Mouse (Mus musculus) heart, embryonic 16.5 days (tissue): ENCODE results near the gene Trarg1. TPM values are rescaled to one million over a fixed set of nuclear protein-coding genes. Genes with fewer than 3 reads are reported as not detected.

ENCODE experiments used
- ATAC-seq: fragments of 200-750 bp; cut with Nextera tagmentation; replicated peaks from 2 replicates; pipeline ENCODE4 v1.8.0; 2017; ENCODE audit warnings: moderate number of reproducible peaks; ENCODE audit not compliant: insufficient read depth, low FRiP score; ENCODE audit errors: extremely low read depth
- H3K27ac ChIP-seq: fragments of 300-500 bp; sonication (generic); 2 replicates; pipeline ENCODE4 v1.5.1; 2014; ENCODE audit warnings: mild to moderate bottlenecking, low read length, control low read depth, moderate library complexity
- H3K27me3 ChIP-seq: fragments of 300-500 bp; sonication (generic); 2 replicates; pipeline ENCODE4 v1.6.1; 2014; ENCODE audit warnings: low read length, mixed read lengths; ENCODE audit not compliant: control insufficient read depth, insufficient read depth
- H3K36me3 ChIP-seq: fragments of 300-500 bp; sonication (generic); 2 replicates; pipeline ENCODE4 v1.6.1; 2014; ENCODE audit not compliant: control insufficient read depth, insufficient read depth
- H3K4me1 ChIP-seq: fragments of 300-500 bp; sonication (generic); 2 replicates; pipeline ENCODE4 v1.6.1; 2014; ENCODE audit warnings: low read length, mixed read lengths; ENCODE audit not compliant: control insufficient read depth, insufficient read depth
- H3K4me2 ChIP-seq: fragments of 300-500 bp; sonication (generic); 2 replicates; pipeline ENCODE4 v1.6.1; 2014; ENCODE audit warnings: low read depth, mild to moderate bottlenecking, control low read depth, low read length
- H3K4me3 ChIP-seq: fragments of 300-500 bp; sonication (generic); 2 replicates; pipeline ENCODE4 v1.5.1; 2014; ENCODE audit warnings: mild to moderate bottlenecking, control low read depth, low read length
- H3K9ac ChIP-seq: fragments of 300-500 bp; sonication (generic); 2 replicates; pipeline ENCODE4 v1.6.1; 2014; ENCODE audit warnings: low read length, control low read depth
- H3K9me3 ChIP-seq: fragments of 300-500 bp; sonication (generic); replicated peaks from 2 replicates; pipeline ENCODE4 v1.6.1; 2016; ENCODE audit warnings: low read length; ENCODE audit not compliant: control insufficient read depth
- WGBS: fragments of 180-500 bp; shearing (Covaris S2); extraction: QIAGEN DNeasy Blood & Tissue Kit; methylation state at CpG from one replicate; pipeline ENCODE4 v1.1.7; 2014; 5-methylcytosine and 5-hydroxymethylcytosine counted together
- polyA plus RNA-seq: library from polyadenylated mRNA; unstranded; fragments of >200 nt; fragmentation: Nextera tagmentation; extraction: Ambion mirVana; gene quantifications from 2 replicates; pipeline ENCODE4 v1.2.1, GENCODE M21; 2015

The Trarg1 gene
- polyA plus RNA-seq, 1 experiment from 2014 or later: 0.51 TPM

GRCm38 (mm10) chr11:76707656-76708055 lies 28.0 kb downstream of the Trarg1 start:
- Histone ChIP-seq H3K36me3 (no peaks in the 10 kb centered on the region), H3K4me3 (no peak overlapping the region), H3K4me1 (no peaks in the 10 kb centered on the region), H3K9me3 (peaks cover 2% of the 10 kb centered on the region; the same call in 1 of the 2 replicates), H3K4me2 (no peak overlapping the region), H3K27me3 (no peaks in the 10 kb centered on the region), H3K9ac (no peak overlapping the region), H3K27ac (no peak overlapping the region)
- no peak for ATAC-seq
- 84% methylated on average over 3 of the region's 3 CpGs for WGBS

- no peak overlapping the region for H3K27ac ChIP-seq
- no peak overlapping the region for H3K9ac ChIP-seq
- WGBS: 73% methylated on average over 1 of the region's 1 CpGs
- H3K27me3 ChIP-seq: no peaks in the 10 kb centered on the region
- peaks cover 2% of the 10 kb centered on the region; the same call in 1 of the 2 replicates for H3K9me3 ChIP-seq
- no peak for ATAC-seq
- no peaks in the 10 kb centered on the region for H3K36me3 ChIP-seq
- H3K4me1 ChIP-seq: no peaks in the 10 kb centered on the region
- no peak overlapping the region for H3K4me2 ChIP-seq
- H3K4me3 ChIP-seq: no peak overlapping the region
Measured at GRCm38 (mm10) chr11:76708066-76708465, 28.5 kb downstream of the Trarg1 start.

GRCm38 (mm10) chr11:76708881-76709280 lies 29.3 kb downstream of the Trarg1 start:
- Histone ChIP-seq H3K27me3 (no peaks in the 10 kb centered on the region), H3K4me1 (no peaks in the 10 kb centered on the region), H3K36me3 (no peaks in the 10 kb centered on the region), H3K9ac (no peak overlapping the region), H3K27ac (no peak overlapping the region), H3K9me3 (peaks cover 2% of the 10 kb centered on the region; the same call in 1 of the 2 replicates), H3K4me2 (no peak overlapping the region), H3K4me3 (no peak overlapping the region)
- ATAC-seq: no peak
- WGBS: 42% methylated on average over 1 of the region's 1 CpGs

- Histone ChIP-seq H3K36me3 (no peaks in the 10 kb centered on the region), H3K4me2 (no peak overlapping the region), H3K9me3 (peaks cover 2% of the 10 kb centered on the region; the same call in 1 of the 2 replicates), H3K9ac (no peak overlapping the region), H3K27me3 (no peaks in the 10 kb centered on the region), H3K4me1 (no peaks in the 10 kb centered on the region), H3K4me3 (no peak overlapping the region), H3K27ac (no peak overlapping the region)
- WGBS: 31% methylated on average over 11 of the region's 17 CpGs
- ATAC-seq: no peak
Measured at GRCm38 (mm10) chr11:76709625-76710452, 30.2 kb downstream of the Trarg1 start.

GRCm38 (mm10) chr11:76717000-76717399 lies 37.4 kb downstream of the Trarg1 start:
- H3K27me3 ChIP-seq: no peaks in the 10 kb centered on the region
- no peaks in the 10 kb centered on the region for H3K9me3 ChIP-seq
- no peak overlapping the region for H3K4me2 ChIP-seq
- ATAC-seq: no peak
- no peaks in the 10 kb centered on the region for H3K4me1 ChIP-seq
- H3K36me3 ChIP-seq: no peaks in the 10 kb centered on the region
- H3K27ac ChIP-seq: no peak overlapping the region
- no peak overlapping the region for H3K4me3 ChIP-seq
- H3K9ac ChIP-seq: no peak overlapping the region
- 78% methylated on average over 4 of the region's 4 CpGs for WGBS

GRCm38 (mm10) chr11:76723911-76724310 lies 44.3 kb downstream of the Trarg1 start:
- Histone ChIP-seq H3K27ac (no peak overlapping the region), H3K4me3 (no peak overlapping the region), H3K4me2 (no peak overlapping the region), H3K27me3 (no peaks in the 10 kb centered on the region), H3K9me3 (no peaks in the 10 kb centered on the region), H3K9ac (no peak overlapping the region), H3K36me3 (peaks cover 11% of the 10 kb centered on the region), H3K4me1 (no peaks in the 10 kb centered on the region)
- WGBS: 80% methylated on average over 8 of the region's 8 CpGs
- no peak for ATAC-seq

- Histone ChIP-seq H3K36me3 (peaks cover 33% of the 10 kb centered on the region), H3K27ac (no peak overlapping the region), H3K9ac (no peak overlapping the region), H3K4me3 (no peak overlapping the region), H3K4me1 (no peaks in the 10 kb centered on the region), H3K27me3 (no peaks in the 10 kb centered on the region), H3K4me2 (no peak overlapping the region), H3K9me3 (no peaks in the 10 kb centered on the region)
- 95% methylated on average over 11 of the region's 11 CpGs for WGBS
- ATAC-seq: no peak
Measured at GRCm38 (mm10) chr11:76728093-76728492, 48.5 kb downstream of the Trarg1 start.

- 82% methylated on average over 3 of the region's 3 CpGs for WGBS
- no peak for ATAC-seq
Measured at GRCm38 (mm10) chr11:76730650-76731049, 51.0 kb downstream of the Trarg1 start.

GRCm38 (mm10) chr11:76734560-76734959 lies 55.0 kb downstream of the Trarg1 start:
- Histone ChIP-seq H3K9ac (no peak overlapping the region), H3K4me1 (no peaks in the 10 kb centered on the region; the same call in 1 of the 2 replicates), H3K27me3 (no peaks in the 10 kb centered on the region), H3K4me2 (no peak overlapping the region), H3K9me3 (no peaks in the 10 kb centered on the region), H3K4me3 (no peak overlapping the region), H3K27ac (peak overlapping the region; percentile 61; the same call in 1 of the 2 replicates), H3K36me3 (peaks cover 20% of the 10 kb centered on the region)
- WGBS: 61% methylated on average over 3 of the region's 3 CpGs
- no peak for ATAC-seq

More at GRCm38 (mm10) chr11:76730650-76731049, 51.0 kb downstream of the Trarg1 start:
- peak overlapping the region; percentile 14; the same call in 1 of the 2 replicates for H3K27ac ChIP-seq
- no peak overlapping the region for H3K9ac ChIP-seq
- no peak overlapping the region for H3K4me2 ChIP-seq
- H3K36me3 ChIP-seq: peaks cover 37% of the 10 kb centered on the region
- no peaks in the 10 kb centered on the region for H3K9me3 ChIP-seq
- H3K4me3 ChIP-seq: no peak overlapping the region
- no peaks in the 10 kb centered on the region; the same call in 1 of the 2 replicates for H3K4me1 ChIP-seq
- no peaks in the 10 kb centered on the region for H3K27me3 ChIP-seq
